Mouse (Mus musculus) heart, embryonic 16.5 days (tissue): ENCODE measurements at regions not wholly inside any gene's neighbourhood (a gene's known extent, or its start where the extent isn't known, plus 50 kb on each side); places are given as distances from the start of the nearest gene placed in this dataset.

ENCODE experiments used
- ATAC-seq: fragments of 200-750 bp; cut with Nextera tagmentation; replicated peaks from 2 replicates; pipeline ENCODE4 v1.8.0; 2017; ENCODE audit warnings: moderate number of reproducible peaks; ENCODE audit not compliant: insufficient read depth, low FRiP score; ENCODE audit errors: extremely low read depth
- H3K27ac ChIP-seq: fragments of 300-500 bp; sonication (generic); 2 replicates; pipeline ENCODE4 v1.5.1; 2014; ENCODE audit warnings: mild to moderate bottlenecking, low read length, control low read depth, moderate library complexity
- H3K27me3 ChIP-seq: fragments of 300-500 bp; sonication (generic); 2 replicates; pipeline ENCODE4 v1.6.1; 2014; ENCODE audit warnings: low read length, mixed read lengths; ENCODE audit not compliant: control insufficient read depth, insufficient read depth
- H3K36me3 ChIP-seq: fragments of 300-500 bp; sonication (generic); 2 replicates; pipeline ENCODE4 v1.6.1; 2014; ENCODE audit not compliant: control insufficient read depth, insufficient read depth
- H3K4me1 ChIP-seq: fragments of 300-500 bp; sonication (generic); 2 replicates; pipeline ENCODE4 v1.6.1; 2014; ENCODE audit warnings: low read length, mixed read lengths; ENCODE audit not compliant: control insufficient read depth, insufficient read depth
- H3K4me2 ChIP-seq: fragments of 300-500 bp; sonication (generic); 2 replicates; pipeline ENCODE4 v1.6.1; 2014; ENCODE audit warnings: low read depth, mild to moderate bottlenecking, control low read depth, low read length
- H3K4me3 ChIP-seq: fragments of 300-500 bp; sonication (generic); 2 replicates; pipeline ENCODE4 v1.5.1; 2014; ENCODE audit warnings: mild to moderate bottlenecking, control low read depth, low read length
- H3K9ac ChIP-seq: fragments of 300-500 bp; sonication (generic); 2 replicates; pipeline ENCODE4 v1.6.1; 2014; ENCODE audit warnings: low read length, control low read depth
- H3K9me3 ChIP-seq: fragments of 300-500 bp; sonication (generic); replicated peaks from 2 replicates; pipeline ENCODE4 v1.6.1; 2016; ENCODE audit warnings: low read length; ENCODE audit not compliant: control insufficient read depth
- WGBS: fragments of 180-500 bp; shearing (Covaris S2); extraction: QIAGEN DNeasy Blood & Tissue Kit; methylation state at CpG from one replicate; pipeline ENCODE4 v1.1.7; 2014; 5-methylcytosine and 5-hydroxymethylcytosine counted together

GRCm38 (mm10) chr16:78197252-78197896 is 103.9 kb upstream of the Cxadr start:
- Histone ChIP-seq H3K4me1 (no peaks in the 10 kb centered on the region), H3K27me3 (no peaks in the 10 kb centered on the region), H3K9me3 (no peaks in the 10 kb centered on the region), H3K36me3 (no peaks in the 10 kb centered on the region), H3K9ac (no peak overlapping the region), H3K27ac (no peak overlapping the region), H3K4me2 (no peak overlapping the region), H3K4me3 (no peak overlapping the region)
- ATAC-seq = no peak; the same call in 1 of the 2 replicates
- 9% methylated on average over 10 of the region's 10 CpGs for WGBS

- H3K4me1 ChIP-seq = no peaks in the 10 kb centered on the region
- no peaks in the 10 kb centered on the region for H3K36me3 ChIP-seq
- H3K27me3 ChIP-seq = no peaks in the 10 kb centered on the region
- H3K9ac ChIP-seq = no peak overlapping the region
- H3K9me3 ChIP-seq = no peaks in the 10 kb centered on the region
- H3K27ac ChIP-seq = no peak overlapping the region
- WGBS = 70% methylated on average over 9 of the region's 9 CpGs
- H3K4me2 ChIP-seq = no peak overlapping the region
- H3K4me3 ChIP-seq = no peak overlapping the region
- no peak for ATAC-seq
Observed at GRCm38 (mm10) chr16:78170627-78171605, 130.4 kb upstream of the Cxadr start.

GRCm38 (mm10) chr16:78156876-78157232 is 144.4 kb upstream of the Cxadr start:
- Histone ChIP-seq H3K9ac (no peak overlapping the region), H3K27me3 (no peaks in the 10 kb centered on the region), H3K9me3 (no peaks in the 10 kb centered on the region), H3K4me1 (no peaks in the 10 kb centered on the region), H3K36me3 (no peaks in the 10 kb centered on the region), H3K4me3 (no peak overlapping the region), H3K4me2 (no peak overlapping the region), H3K27ac (no peak overlapping the region)
- no peak for ATAC-seq
- WGBS = 70% methylated on average over 3 of the region's 3 CpGs

GRCm38 (mm10) chr16:78156138-78156875 is 145.0 kb upstream of the Cxadr start:
- Histone ChIP-seq H3K9me3 (no peaks in the 10 kb centered on the region), H3K4me2 (no peak overlapping the region), H3K4me3 (no peak overlapping the region), H3K4me1 (no peaks in the 10 kb centered on the region), H3K36me3 (no peaks in the 10 kb centered on the region), H3K27me3 (no peaks in the 10 kb centered on the region), H3K9ac (no peak overlapping the region), H3K27ac (no peak overlapping the region)
- ATAC-seq = no peak; the same call in 1 of the 2 replicates
- WGBS = 48% methylated on average over 7 of the region's 7 CpGs

GRCm38 (mm10) chr16:78153899-78154605 is 147.2 kb upstream of the Cxadr start:
- Histone ChIP-seq H3K9me3 (no peaks in the 10 kb centered on the region), H3K4me3 (no peak overlapping the region), H3K27me3 (no peaks in the 10 kb centered on the region), H3K4me2 (no peak overlapping the region), H3K4me1 (no peaks in the 10 kb centered on the region), H3K9ac (no peak overlapping the region), H3K36me3 (no peaks in the 10 kb centered on the region), H3K27ac (no peak overlapping the region)
- 63% methylated on average over 2 of the region's 2 CpGs for WGBS
- no peak for ATAC-seq

- 50% methylated on average over 1 of the region's 1 CpGs for WGBS
- Histone ChIP-seq H3K4me2 (no peak overlapping the region), H3K4me3 (no peak overlapping the region), H3K4me1 (no peaks in the 10 kb centered on the region), H3K9me3 (no peaks in the 10 kb centered on the region), H3K27me3 (no peaks in the 10 kb centered on the region), H3K27ac (no peak overlapping the region), H3K9ac (no peak overlapping the region), H3K36me3 (no peaks in the 10 kb centered on the region)
- no peak for ATAC-seq
Observed at GRCm38 (mm10) chr16:78144146-78144545, 157.1 kb upstream of the Cxadr start.

- 0 out of 2 replicates have a peak, but pooled peaks cover 3% of the 10 kb centered on the region for H3K4me1 ChIP-seq
- H3K27ac ChIP-seq = no peak overlapping the region
- ATAC-seq = no peak
- H3K9me3 ChIP-seq = no peaks in the 10 kb centered on the region
- peak overlapping the region; percentile 42 for H3K4me2 ChIP-seq
- 34% methylated on average over 5 of the region's 5 CpGs for WGBS
- H3K36me3 ChIP-seq = no peaks in the 10 kb centered on the region
- peak overlapping the region; percentile 3; the same call in 1 of the 2 replicates for H3K4me3 ChIP-seq
- H3K27me3 ChIP-seq = no peaks in the 10 kb centered on the region
- H3K9ac ChIP-seq = no peak overlapping the region
Observed at GRCm38 (mm10) chr16:78135501-78135900, 165.8 kb upstream of the Cxadr start.

- no peaks in the 10 kb centered on the region for H3K27me3 ChIP-seq
- no peaks in the 10 kb centered on the region for H3K36me3 ChIP-seq
- no peak overlapping the region for H3K4me3 ChIP-seq
- WGBS = 59% methylated on average over 7 of the region's 7 CpGs
- H3K4me1 ChIP-seq = 0 out of 2 replicates have a peak, but pooled peaks cover 3% of the 10 kb centered on the region
- ATAC-seq = no peak
- no peak overlapping the region for H3K27ac ChIP-seq
- H3K9me3 ChIP-seq = no peaks in the 10 kb centered on the region
- H3K9ac ChIP-seq = no peak overlapping the region
- no peak overlapping the region for H3K4me2 ChIP-seq
Observed at GRCm38 (mm10) chr16:78134531-78134930, 166.8 kb upstream of the Cxadr start.
